Mouse (Mus musculus) liver, embryonic 11.5 days (tissue): ENCODE results near the gene Ttc7b. TPM values are rescaled to one million over a fixed set of nuclear protein-coding genes. Genes with fewer than 3 reads are reported as not detected.

Experiments
- ATAC-seq: fragments of 200-750 bp; cut with Nextera tagmentation; replicated peaks from 2 replicates; pipeline ENCODE4 v1.8.0; 2017; ENCODE audit warnings: moderate number of reproducible peaks, mild to moderate bottlenecking, moderate TSS enrichment, moderate library complexity; ENCODE audit not compliant: low FRiP score
- DNase-seq: peaks from one replicate; pipeline ENCODE4 v3.0.0-alpha.2; 2017; ENCODE audit warnings: low spot score
- H3K27ac ChIP-seq: fragments of 300-500 bp; sonication (generic); 2 replicates; pipeline ENCODE4 v1.5.1; 2014; ENCODE audit warnings: mild to moderate bottlenecking, low read depth, low read length, control low read depth
- H3K27me3 ChIP-seq: fragments of 300-500 bp; sonication (generic); replicated peaks from 2 replicates; pipeline ENCODE4 v1.6.1; 2014; ENCODE audit warnings: low read length, mixed read lengths; ENCODE audit not compliant: control insufficient read depth, insufficient read depth
- H3K36me3 ChIP-seq: fragments of 300-500 bp; sonication (generic); 2 replicates; pipeline ENCODE4 v1.6.1; 2014; ENCODE audit warnings: mild to moderate bottlenecking, low read length, moderate library complexity, mixed read lengths; ENCODE audit not compliant: control insufficient read depth, insufficient read depth
- H3K4me1 ChIP-seq: fragments of 300-500 bp; sonication (generic); replicated peaks from 2 replicates; pipeline ENCODE4 v1.6.1; 2014; ENCODE audit warnings: low read length, mixed read lengths; ENCODE audit not compliant: control insufficient read depth, insufficient read depth
- H3K4me2 ChIP-seq: fragments of 300-500 bp; sonication (generic); 2 replicates; pipeline ENCODE4 v1.6.1; 2014; ENCODE audit warnings: mild to moderate bottlenecking, control low read depth, moderate library complexity
- H3K4me3 ChIP-seq: fragments of 300-500 bp; sonication (generic); 2 replicates; pipeline ENCODE4 v1.5.1; 2014; ENCODE audit warnings: low read depth, low read length, control low read depth
- H3K9ac ChIP-seq: fragments of 300-500 bp; sonication (generic); 2 replicates; pipeline ENCODE4 v1.6.1; 2014; ENCODE audit warnings: low read depth, low read length, control low read depth
- H3K9me3 ChIP-seq: fragments of 300-500 bp; sonication (generic); 2 replicates; pipeline ENCODE4 v1.6.1; 2016; ENCODE audit warnings: low read length, inconsistent platforms, mixed read lengths; ENCODE audit not compliant: control insufficient read depth
- WGBS: fragments of 180-500 bp; shearing (Covaris S2); extraction: QIAGEN DNeasy Blood & Tissue Kit; methylation state at CpG from one replicate; pipeline ENCODE4 v1.1.7; 2014; 5-methylcytosine and 5-hydroxymethylcytosine counted together
- polyA plus RNA-seq: library from polyadenylated mRNA; unstranded; fragments of >200 nt; fragmentation: Nextera tagmentation; extraction: Ambion mirVana; gene quantifications from 2 replicates; pipeline ENCODE4 v1.2.1, GENCODE M21; 2014

Ttc7b gene
- polyA plus RNA-seq, 1 experiment from 2014 or later, result 6.2 TPM

DNA sequence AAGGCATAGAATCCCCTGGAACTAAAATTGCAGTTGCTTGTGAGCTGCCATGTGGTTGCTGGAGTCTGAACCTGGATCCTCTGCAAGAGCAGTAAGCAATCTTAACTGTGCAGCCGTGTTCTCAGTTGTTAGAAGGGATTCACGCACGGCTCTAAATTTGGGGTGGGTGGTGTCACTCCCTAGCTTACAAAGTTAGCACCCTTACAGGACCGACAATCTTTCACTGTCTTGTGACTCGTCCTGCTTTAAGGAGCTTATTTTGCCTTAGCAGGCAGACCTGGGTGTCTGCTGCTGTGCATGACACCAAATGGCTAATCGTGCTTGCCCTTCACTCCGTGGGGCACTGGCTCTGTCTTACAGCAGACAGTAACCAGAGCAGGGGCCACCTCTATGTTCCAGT lies 217.5 kb downstream of the Ttc7b start:
- Histone ChIP-seq H3K4me1 (0 out of 2 replicates have a peak, but pooled peaks cover 3% of the 10 kb centered on the region), H3K9ac (no peak overlapping the region), H3K4me2 (no peak overlapping the region), H3K27ac (no peak overlapping the region), H3K27me3 (no peaks in the 10 kb centered on the region), H3K9me3 (no peaks in the 10 kb centered on the region), H3K4me3 (no peak overlapping the region), H3K36me3 (peaks cover 5% of the 10 kb centered on the region; the same call in 1 of the 2 replicates)
- DNase-seq (no peak), ATAC-seq (no peak)
- WGBS, result 81% methylated on average over 7 of the region's 7 CpGs

DNA sequence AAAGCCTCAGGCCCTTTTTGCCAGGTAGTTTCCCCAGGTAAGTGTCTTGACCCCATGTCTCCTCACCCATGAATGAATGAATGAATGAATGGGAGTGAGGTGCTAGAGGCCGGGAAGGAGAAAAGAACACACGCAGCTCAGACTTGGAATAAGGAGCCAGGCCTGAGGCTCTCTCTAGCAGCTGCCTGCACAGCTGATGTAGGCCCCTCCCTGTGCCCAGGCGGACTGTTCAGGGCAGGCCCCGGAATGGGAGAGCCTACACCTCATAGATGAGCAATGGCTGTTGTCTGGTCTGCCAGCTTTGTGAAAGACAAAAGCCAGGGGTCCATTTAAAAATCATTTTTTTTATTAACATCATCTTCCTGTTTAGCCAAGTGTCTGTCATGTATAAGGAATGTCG lies 220.2 kb downstream of the Ttc7b start:
- Histone ChIP-seq H3K27me3 (no peaks in the 10 kb centered on the region), H3K4me1 (0 out of 2 replicates have a peak, but pooled peaks cover 3% of the 10 kb centered on the region), H3K9me3 (no peaks in the 10 kb centered on the region), H3K4me2 (no peak overlapping the region), H3K4me3 (no peak overlapping the region), H3K9ac (no peak overlapping the region), H3K36me3 (peaks cover 5% of the 10 kb centered on the region; the same call in 1 of the 2 replicates), H3K27ac (no peak overlapping the region)
- ATAC-seq (no peak), DNase-seq (no peak)
- WGBS, result 88% methylated on average over 5 of the region's 5 CpGs

DNA sequence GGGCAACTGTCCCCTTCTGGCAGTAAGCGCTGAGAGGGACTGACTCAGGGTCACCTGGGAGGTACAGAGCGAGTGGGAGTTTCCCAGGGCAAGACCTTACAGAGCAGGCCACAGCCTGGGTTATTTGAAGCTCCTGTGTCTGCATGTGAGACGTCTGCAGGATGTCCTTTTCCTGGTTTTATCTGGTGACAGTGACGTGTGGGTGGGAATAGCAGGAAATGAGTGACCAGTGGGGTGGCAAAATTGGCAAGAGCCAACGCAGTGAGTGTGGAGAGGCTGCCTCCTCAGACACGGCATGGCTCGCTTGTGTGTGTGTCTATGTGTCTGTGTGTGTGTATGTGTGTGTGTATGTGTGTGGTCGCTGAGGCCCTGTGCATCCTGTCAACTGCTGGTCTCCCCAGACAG lies 221.3 kb downstream of the Ttc7b start:
- H3K4me2 ChIP-seq, result no peak overlapping the region
- no peaks in the 10 kb centered on the region for H3K27me3 ChIP-seq
- no peak for DNase-seq
- H3K4me3 ChIP-seq, result no peak overlapping the region
- H3K9ac ChIP-seq, result no peak overlapping the region
- H3K36me3 ChIP-seq, result peaks cover 5% of the 10 kb centered on the region; the same call in 1 of the 2 replicates
- 0 out of 2 replicates have a peak, but pooled peaks cover 3% of the 10 kb centered on the region for H3K4me1 ChIP-seq
- H3K9me3 ChIP-seq, result 0 out of 2 replicates have a peak, but pooled peaks cover 2% of the 10 kb centered on the region
- 67% methylated on average over 8 of the region's 8 CpGs for WGBS
- ATAC-seq, result no peak
- no peak overlapping the region for H3K27ac ChIP-seq

DNA sequence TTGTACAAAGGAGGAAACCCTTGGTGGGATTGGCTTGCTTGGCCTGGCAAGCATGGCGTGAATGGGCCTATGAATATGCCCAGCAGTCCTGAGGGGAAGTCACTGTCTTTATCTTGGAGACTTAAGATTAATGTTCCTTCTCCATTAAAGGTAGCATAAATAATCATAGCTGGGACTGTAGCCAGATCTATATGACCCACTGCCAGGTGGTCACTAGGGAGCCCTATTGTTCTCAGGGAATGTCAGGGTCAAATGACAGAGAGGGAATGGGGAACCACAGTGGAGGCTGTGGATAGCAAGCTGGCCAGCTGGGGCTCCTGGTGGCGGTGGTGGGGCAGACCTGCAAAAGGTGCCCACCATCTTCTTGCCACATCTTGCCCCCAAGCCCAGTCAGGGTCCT lies 221.8 kb downstream of the Ttc7b start:
- no peak overlapping the region for H3K4me3 ChIP-seq
- H3K27ac ChIP-seq, result no peak overlapping the region
- no peak overlapping the region for H3K4me2 ChIP-seq
- no peak for ATAC-seq
- no peaks in the 10 kb centered on the region for H3K27me3 ChIP-seq
- H3K9me3 ChIP-seq, result 0 out of 2 replicates have a peak, but pooled peaks cover 2% of the 10 kb centered on the region
- WGBS, result 72% methylated on average over 2 of the region's 2 CpGs
- no peak for DNase-seq
- H3K4me1 ChIP-seq, result 0 out of 2 replicates have a peak, but pooled peaks cover 3% of the 10 kb centered on the region
- H3K36me3 ChIP-seq, result peaks cover 5% of the 10 kb centered on the region; the same call in 1 of the 2 replicates
- H3K9ac ChIP-seq, result no peak overlapping the region

DNA sequence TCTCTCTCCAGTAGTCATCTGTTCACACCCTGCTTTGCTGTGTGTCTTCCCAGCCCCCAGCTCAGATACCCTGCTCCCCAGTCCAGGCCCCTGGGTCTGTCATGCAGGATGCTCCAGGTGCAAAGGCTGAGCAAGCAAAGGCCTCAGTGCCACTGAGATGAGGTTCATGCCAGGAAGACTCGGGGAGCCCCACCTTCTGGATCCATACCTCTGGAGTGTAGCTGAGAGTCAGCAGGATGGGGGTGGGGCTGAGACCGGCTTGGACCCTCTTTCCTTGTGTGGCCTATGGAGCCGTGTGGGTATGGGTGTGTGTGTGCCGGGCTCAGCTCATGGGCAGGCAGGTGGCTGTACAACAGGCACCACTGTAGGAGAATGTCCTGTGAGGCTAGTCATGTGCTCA lies 222.7 kb downstream of the Ttc7b start:
- 75% methylated on average over 4 of the region's 4 CpGs for WGBS
- ATAC-seq (no peak), DNase-seq (no peak)
- Histone ChIP-seq H3K27ac (no peak overlapping the region), H3K27me3 (no peaks in the 10 kb centered on the region), H3K9me3 (0 out of 2 replicates have a peak, but pooled peaks cover 2% of the 10 kb centered on the region), H3K9ac (no peak overlapping the region), H3K4me3 (no peak overlapping the region), H3K4me1 (0 out of 2 replicates have a peak, but pooled peaks cover 3% of the 10 kb centered on the region), H3K36me3 (peaks cover 5% of the 10 kb centered on the region; the same call in 1 of the 2 replicates), H3K4me2 (no peak overlapping the region)

DNA sequence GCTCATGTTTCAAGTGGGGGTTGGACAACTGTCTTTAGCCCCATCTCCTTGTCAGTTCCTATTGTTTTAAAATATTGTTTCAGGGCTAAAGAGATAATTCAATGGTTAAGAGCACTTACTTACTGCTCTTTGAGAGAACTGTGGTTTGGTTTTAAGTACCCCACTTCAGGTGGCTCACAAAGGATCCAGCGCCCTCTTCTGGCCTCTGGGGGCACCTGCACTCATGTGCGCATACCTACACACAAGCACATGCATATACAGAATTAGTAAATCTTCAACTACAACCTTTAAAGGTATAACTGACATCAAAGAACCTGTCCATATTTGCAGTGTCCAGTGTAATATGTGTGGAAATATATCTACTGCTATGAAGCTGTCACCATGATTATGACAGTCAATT lies 226.2 kb downstream of the Ttc7b start:
- 80% methylated on average over 2 of the region's 2 CpGs for WGBS
- H3K9me3 ChIP-seq, result 0 out of 2 replicates have a peak, but pooled peaks cover 2% of the 10 kb centered on the region
- ATAC-seq, result no peak

GRCm38 (mm10) chr12:100293956-100294355 lies 226.7 kb downstream of the Ttc7b start:
- WGBS, result 82% methylated on average over 9 of the region's 9 CpGs
- no peak overlapping the region for H3K27ac ChIP-seq
- H3K27me3 ChIP-seq, result no peaks in the 10 kb centered on the region
- ATAC-seq (no peak), DNase-seq (no peak)
- H3K9me3 ChIP-seq, result 0 out of 2 replicates have a peak, but pooled peaks cover 2% of the 10 kb centered on the region
- no peak overlapping the region for H3K9ac ChIP-seq
- H3K4me1 ChIP-seq, result peaks cover 4% of the 10 kb centered on the region; the same call in 1 of the 2 replicates
- H3K4me3 ChIP-seq, result no peak overlapping the region
- no peaks in the 10 kb centered on the region for H3K36me3 ChIP-seq
- H3K4me2 ChIP-seq, result no peak overlapping the region

More for the DNA sequence above, 226.2 kb downstream of the Ttc7b start:
- Histone ChIP-seq H3K27ac (no peak overlapping the region), H3K4me2 (no peak overlapping the region), H3K4me3 (no peak overlapping the region), H3K4me1 (peaks cover 6% of the 10 kb centered on the region; the same call in 1 of the 2 replicates), H3K27me3 (no peaks in the 10 kb centered on the region), H3K9ac (no peak overlapping the region), H3K36me3 (no peaks in the 10 kb centered on the region)
- DNase-seq, result no peak

DNA sequence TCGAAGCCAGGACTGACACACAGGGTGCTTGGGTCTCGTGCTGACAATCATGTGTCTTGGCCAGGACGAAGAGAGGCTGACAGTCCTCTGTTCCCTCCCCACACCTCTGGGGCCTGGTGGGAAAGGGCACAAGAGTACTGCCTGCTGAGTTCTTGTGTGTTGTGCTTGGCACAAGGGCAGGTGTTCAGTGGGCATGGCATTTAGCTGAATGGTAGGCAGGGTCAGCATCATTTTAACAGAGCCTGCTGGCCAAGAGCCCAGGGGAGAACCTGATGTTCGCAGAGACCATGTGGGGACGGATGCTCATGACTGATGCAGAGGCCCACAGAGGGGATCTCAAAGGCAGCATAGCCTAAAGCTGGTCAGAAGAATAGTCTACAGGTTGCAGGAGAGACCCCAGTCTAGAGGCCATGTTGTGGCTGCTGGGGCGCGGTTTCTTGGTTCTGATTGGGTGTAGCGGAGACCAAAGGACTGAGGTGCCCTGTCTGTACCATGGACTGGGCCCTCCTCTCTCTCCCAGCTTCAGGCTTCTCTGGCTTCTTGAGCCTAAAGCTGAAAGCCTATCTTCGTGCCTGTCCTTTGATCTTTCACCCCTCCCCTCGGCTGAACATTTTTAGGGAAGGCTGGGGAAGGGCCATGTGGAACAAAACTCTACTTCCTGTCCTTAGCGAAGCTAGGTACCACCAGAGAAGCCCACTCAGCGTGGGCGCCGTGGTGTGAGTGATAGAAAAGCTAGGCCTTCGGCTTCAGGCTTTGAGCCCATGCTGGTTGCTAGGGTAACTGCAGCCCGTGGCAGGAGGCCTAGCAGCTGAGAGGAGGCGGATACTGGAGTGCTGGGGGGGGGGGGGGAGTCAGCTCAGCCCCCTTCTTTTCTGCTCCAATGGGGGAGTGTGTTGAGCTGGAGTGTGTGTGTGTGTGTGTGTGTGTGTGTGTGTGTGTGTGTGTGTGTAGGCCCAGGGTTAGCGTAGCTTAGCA lies 229.6 kb downstream of the Ttc7b start:
- DNase-seq, result no peak
- 61% methylated on average over 18 of the region's 18 CpGs for WGBS
- H3K4me2 ChIP-seq, result no peak overlapping the region
- H3K9ac ChIP-seq, result no peak overlapping the region
- H3K4me3 ChIP-seq, result no peak overlapping the region
- H3K4me1 ChIP-seq, result peaks cover 3% of the 10 kb centered on the region; the same call in 1 of the 2 replicates
- H3K36me3 ChIP-seq, result no peaks in the 10 kb centered on the region
- H3K27ac ChIP-seq, result no peak overlapping the region
- no peaks in the 10 kb centered on the region for H3K27me3 ChIP-seq
- no peak for ATAC-seq
- 0 out of 2 replicates have a peak, but pooled peaks cover 2% of the 10 kb centered on the region for H3K9me3 ChIP-seq
